Mouse (Mus musculus): ENCODE data around the gene Pgf.
A peak's percentile ranks its signal among the peaks of the same experiment; 100 is the strongest.

Pgf gene

GRCm38 (mm10) chr12:85177740-85178239 lies at the start of gene Pgf:
Gene Pgf (minus strand): TSS chr12:85177790.
- no peak for DNase-seq (ENCODE audit: low spot score in 2 of 2)

GRCm38 (mm10) chr12:85227227-85227626 lies 49.6 kb upstream of the Pgf start:
- DNase-seq (ENCODE audit: low spot score in 2 of 2): no peak

- DNase-seq (ENCODE audit: low spot score in 2 of 2): no peak
These were observed 42.3 kb upstream of the Pgf start for GRCm38 (mm10) chr12:85219905-85220290.

- DNase-seq (ENCODE audit: low spot score in 2 of 2): peak; percentile 94 to 96
These were observed 41.8 kb upstream of the Pgf start, which contains the start of gene Eif2b2 for GRCm38 (mm10) chr12:85219236-85219904. Gene Eif2b2 (plus strand): TSS chr12:85219481.

DNA sequence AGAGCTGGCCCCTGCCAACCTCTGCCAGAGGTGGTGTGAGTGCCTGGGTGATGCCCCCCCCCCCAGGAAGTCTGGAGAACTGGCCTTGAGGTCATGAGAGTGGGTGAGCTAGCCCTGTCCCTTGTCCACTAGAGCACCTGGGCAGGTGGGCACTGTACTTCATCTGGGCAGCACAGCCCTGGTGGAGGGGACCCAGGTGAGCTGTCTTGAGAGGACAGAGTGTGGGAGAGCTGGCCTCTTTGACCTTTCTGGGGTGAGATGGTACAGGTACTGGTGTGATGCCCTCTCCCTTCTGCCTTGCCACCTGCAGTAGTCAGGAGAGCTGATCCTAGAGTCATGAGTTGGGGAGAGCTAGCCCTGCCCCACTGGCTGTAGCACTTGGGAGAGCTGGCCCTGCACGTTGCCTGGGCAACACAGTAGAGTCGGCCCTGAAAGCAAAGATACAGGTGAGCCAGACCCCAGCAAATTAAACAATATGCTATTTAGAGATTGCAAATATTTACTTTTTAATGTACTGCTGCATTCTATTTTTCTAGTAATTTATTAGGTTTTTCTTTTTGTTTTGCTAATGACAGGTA lies 40.2 kb upstream of the Pgf start:
- DNase-seq (ENCODE audit: low spot score in 2 of 2): no peak

DNA sequence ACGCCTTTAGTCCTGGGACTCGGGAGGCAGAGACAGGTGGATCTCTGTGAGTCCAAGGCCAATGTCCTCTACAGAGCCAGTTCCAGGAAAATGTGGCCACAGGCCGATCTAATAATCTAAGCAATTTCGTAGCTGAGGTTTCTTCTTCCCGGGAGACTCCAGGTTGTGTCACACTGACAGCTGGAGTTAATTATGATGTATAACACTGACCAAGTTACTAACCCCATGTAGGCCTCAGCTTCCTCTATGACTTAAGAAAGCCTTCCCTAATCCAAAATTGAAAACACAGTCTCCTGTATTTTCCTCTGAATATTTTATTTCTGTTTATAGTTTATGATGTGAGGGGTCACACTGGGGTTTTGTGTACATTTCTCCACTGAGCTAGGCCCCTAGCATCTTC lies 37.4 kb upstream of the Pgf start:
- no peak for DNase-seq (ENCODE audit: low spot score in 2 of 2)

DNA sequence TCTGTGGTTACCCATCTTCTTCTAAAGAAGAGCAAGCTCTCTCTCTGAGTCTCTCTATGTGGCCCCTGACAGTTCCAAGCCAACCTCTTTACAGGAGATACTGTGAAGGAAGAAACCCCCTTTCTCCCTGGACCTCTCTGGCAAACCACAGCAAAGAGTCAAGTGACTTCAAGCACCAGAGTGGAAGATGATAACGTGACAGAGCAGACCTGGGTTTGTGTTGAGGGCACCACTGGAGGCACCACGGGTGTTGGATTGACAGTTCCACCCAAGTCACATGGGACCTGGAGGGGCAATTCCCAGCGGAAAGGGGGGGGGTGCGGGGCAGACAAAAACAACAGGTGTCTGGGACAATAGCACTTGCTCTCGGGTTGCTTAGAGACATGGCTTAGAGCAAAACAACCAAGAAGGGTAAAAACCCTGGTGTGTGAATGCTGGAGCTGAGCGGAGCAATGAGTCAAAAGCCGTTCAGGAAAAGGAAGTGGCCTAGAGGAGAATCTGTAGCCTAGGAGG lies 31.2 kb upstream of the Pgf start:
- no peak for DNase-seq (ENCODE audit: low spot score in 2 of 2)

- DNase-seq (ENCODE audit: low spot score in 2 of 2): no peak
These were observed 27.8 kb upstream of the Pgf start for GRCm38 (mm10) chr12:85205425-85205824.

DNA sequence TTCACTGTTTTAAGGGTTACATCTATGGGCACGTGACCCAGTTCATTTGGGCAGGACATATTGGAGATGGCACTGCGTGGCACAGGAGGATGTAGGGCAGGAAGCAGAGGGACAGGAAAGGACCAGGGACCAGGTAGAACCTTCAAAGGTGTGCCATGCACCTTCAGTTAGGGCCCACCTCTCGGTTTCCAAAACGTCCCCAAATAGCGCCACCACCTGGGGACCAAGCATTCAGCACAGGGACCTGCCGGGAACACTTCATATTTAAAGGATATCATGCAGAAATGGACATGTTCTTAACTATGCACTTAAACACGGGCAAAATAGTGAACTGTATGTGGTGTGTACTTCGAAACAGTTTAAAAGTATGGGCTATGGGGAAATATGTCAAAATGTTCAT lies 26.5 kb upstream of the Pgf start:
- no peak for DNase-seq (ENCODE audit: low spot score in 2 of 2)

DNA sequence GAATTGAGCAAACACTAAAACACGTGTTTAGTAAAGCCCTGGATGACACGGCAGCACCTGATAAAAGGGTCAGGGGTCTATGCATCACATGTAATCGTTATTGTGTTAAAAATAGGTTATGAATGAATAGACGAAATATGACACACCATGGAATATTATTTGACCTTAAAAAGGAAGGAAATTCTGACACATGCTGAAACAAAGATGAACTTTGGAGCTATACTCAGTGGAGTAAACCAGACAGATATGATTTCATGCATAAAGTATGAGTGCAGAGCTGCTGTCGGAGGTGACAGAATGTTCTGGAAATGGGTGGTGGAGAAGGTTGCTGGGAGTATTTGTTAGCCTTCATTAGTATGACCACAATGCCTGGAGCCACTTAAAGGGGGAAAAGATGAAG lies 26.1 kb upstream of the Pgf start:
- DNase-seq (ENCODE audit: low spot score in 2 of 2): no peak

GRCm38 (mm10) chr12:85202191-85202590 lies 24.6 kb upstream of the Pgf start:
- DNase-seq (ENCODE audit: low spot score in 2 of 2): no peak

- no peak for DNase-seq (ENCODE audit: low spot score in 2 of 2)
These were observed 24.2 kb upstream of the Pgf start for GRCm38 (mm10) chr12:85201830-85202147.

DNA sequence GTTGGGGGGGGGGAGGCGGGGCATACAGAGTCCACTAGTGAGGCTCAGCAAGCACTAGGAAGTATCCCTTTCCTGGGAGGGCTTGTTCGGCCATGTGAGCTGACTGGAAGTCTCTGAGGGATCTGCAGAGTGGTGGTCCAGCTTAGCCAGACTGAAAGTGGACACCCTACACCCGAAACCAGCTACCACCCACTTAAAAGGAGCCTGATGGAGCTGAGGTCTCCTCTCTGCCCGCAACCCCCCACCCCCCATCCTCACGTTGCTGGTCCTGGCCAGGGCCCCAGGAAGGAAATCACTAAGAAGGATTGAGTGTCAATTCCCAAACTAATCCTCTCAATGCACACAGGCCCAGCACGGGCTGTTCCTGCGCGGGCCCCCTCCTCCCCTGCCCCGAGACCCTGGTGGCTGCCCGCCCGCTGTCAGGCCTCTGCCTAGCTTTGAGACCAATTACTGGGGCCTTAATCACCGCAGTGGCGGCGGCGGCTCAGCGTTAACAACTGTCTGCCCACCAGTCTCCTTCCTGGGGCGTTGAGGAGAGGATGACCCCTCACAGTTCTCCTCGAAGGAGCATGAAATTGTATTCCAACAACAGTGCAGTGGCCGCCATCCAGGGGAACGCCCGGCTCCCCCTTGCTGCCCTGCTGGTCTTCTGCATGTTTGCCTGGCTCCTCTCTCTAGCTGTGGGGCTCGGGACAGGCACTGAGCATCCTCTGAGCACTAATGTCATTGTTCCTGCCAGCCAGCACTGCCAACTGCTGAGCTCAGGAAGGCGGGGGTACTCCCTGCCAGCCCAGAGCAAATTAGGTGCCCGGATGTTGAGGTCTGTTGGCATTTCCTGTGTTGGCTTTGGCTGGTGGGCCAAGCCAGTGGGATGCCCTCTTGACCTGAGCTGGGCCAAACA lies 23.6 kb upstream of the Pgf start:
- no peak for DNase-seq (ENCODE audit: low spot score in 2 of 2)

DNA sequence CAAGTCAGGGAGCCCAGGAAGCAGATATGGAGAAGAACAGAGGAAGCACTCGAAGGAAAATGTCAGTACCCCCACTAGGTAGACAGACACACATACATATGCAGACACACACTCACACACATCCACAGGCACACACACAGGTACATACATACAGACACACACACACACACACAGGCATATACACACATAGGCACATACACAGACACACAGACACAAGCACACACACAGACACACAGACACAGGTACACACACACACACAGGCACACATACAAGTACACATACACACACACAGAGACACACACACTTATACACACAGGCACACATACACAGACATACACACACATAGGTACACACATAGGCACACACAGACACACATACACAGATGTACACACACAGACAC lies 22.4 kb upstream of the Pgf start:
- no peak for DNase-seq (ENCODE audit: low spot score in 2 of 2)

DNA sequence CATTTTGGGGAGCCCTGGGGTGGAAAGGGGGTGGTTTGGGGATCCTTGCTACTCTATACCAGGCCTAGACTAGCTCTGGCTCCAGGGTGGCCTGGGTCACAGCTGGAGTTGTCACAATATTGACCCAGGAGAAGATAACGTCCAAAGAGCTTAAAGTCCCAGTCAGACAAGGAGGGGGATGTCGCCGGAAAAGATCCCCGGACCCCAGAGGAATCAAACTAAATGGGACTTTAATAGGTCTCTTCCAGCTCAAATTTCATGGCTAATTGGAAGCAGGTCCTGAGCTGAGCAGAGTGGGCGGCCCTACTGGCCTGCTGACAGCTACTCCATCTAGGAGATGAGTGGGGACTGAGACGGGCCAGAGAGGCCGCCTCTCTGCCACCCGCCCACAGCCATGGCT lies 20.3 kb upstream of the Pgf start:
- no peak for DNase-seq (ENCODE audit: low spot score in 2 of 2)

DNA sequence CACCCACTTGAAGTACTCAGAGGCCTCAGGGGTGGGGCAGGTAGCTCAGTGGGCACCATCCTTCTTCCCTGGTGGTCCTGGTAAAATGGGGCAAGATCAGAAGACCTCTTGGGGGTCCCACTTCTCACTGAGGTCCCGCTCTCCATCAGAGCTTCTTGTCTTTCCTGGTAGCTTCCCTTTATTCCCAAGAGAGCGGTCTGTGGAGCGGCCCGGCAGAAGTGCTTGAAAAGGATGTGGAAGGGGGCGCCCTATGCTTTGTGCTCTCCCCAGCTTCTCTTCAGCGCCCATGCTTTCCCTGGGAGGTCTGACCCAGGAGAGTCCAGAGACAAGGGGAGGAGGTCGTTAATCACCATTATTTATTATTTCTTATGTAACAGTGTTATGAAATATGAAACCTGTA lies 19.8 kb upstream of the Pgf start:
- no peak for DNase-seq (ENCODE audit: low spot score in 2 of 2)

DNA sequence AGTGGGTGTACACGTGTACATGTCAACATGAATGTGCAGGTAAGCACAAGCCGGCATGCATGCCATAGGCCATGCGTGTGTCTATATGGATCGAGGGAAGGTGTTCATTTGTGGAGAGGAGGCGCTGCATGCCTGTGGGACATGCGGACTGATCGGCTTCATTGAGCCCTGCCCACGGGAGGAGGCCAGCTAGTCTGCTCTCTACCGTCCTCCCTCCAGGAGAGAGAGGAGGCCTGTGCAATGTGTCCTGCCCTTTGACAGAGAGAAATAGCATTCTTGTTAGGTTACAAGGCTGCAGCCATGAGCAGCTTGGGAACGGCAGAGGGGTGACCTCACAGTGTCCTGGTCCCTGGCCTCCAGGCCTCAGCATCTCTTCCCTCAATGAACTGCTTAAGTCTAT lies 18.6 kb upstream of the Pgf start:
- no peak for DNase-seq (ENCODE audit: low spot score in 2 of 2)

- DNase-seq (ENCODE audit: low spot score in 2 of 2): no peak
These were observed 17.5 kb upstream of the Pgf start for GRCm38 (mm10) chr12:85195086-85195485.

GRCm38 (mm10) chr12:85194623-85195018 lies 17.0 kb upstream of the Pgf start:
- no peak for DNase-seq (ENCODE audit: low spot score in 2 of 2)

DNA sequence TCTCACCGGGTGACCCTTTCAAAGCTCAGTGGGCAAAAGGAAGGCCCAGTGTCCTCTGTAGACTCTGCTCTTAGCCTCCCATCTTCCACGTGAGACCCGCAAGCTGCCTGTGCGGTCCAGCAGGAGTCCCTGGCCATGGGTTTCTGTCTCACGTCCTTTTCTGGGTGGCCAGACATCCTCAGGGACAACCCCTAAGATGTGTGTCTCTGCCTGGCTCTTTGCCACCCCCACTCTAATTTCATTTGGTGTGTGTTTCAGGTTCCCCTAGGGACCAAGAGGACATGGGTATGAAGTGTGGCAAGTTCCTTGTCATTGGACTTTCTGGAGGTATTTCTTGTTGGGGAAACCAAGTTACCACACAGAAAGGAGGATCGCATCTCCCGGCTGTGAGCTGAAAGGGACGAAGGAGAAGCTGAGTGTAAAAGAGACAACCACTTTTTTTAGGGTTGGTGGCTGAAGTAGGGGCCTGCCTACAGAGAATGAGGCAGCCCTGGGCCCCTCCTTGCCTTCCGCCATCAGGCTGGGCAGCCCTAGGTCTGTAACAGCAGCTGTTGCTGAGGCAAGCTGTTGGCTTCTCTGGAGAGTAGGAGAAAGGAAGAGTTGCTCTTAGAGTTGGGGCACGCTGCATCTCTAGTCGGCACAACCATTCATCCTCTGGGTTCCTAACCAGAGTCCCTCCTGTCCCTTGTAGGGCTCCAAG lies 16.5 kb upstream of the Pgf start:
- no peak for DNase-seq (ENCODE audit: low spot score in 2 of 2)

DNA sequence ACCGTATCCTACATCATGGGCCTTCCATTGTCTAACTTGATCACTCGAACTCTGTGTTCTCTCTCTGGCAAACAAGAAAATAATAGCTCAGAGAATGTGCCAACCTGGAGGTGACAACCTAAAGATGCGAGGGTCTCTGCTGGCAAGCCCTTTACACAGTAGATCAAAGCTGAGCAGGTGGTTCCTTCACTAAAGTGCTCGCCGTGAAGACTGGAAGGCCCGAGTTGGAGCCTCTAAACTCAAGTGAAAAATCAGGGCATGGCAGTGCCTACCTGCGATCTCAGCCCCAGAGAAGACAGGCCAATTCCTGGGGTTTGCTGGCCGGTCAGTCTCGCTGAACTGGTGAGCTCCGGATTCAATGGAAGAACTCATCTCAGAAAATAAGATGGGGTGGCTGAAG lies 15.6 kb upstream of the Pgf start:
- no peak for DNase-seq (ENCODE audit: low spot score in 2 of 2)

Measured in frontal cortex, postnatal 25 days (tissue).